8 mouse cellular contexts compared by ENCODE assay signal in genomic region chr5:102419089-102419488, GRCm38 (mm10).
A peak's percentile ranks its signal among the peaks of the same experiment; 100 is the strongest.
DNase-seq lines count a peak whose midpoint lies in the region; ATAC-seq and TF ChIP-seq lines count a peak whose summit lies in the region.

No protein-coding gene starts in this region.

- no peak overlapping the region for H3K9ac ChIP-seq in hindbrain, embryonic 16.5 days (ENCODE audit: low read depth, low read length)
- H3K9ac ChIP-seq in lung, postnatal 0 days (replicated peaks; ENCODE audit: low read depth), result no peak overlapping the region

- no peaks in the 10 kb centered on the region for H3K36me3 ChIP-seq in hindbrain, embryonic 10.5 days
- H3K36me3 ChIP-seq in hindbrain, embryonic 16.5 days (ENCODE audit: control insufficient read depth, insufficient read depth, low read length), result no peaks in the 10 kb centered on the region
- no peaks in the 10 kb centered on the region for H3K36me3 ChIP-seq in E14TG2a.4 (ENCODE audit: insufficient read depth, low read length)
- no peaks in the 10 kb centered on the region for H3K36me3 ChIP-seq in lung, postnatal 0 days (ENCODE audit: insufficient read depth, low read length)

- DNase-seq in hindbrain, embryonic 10.5 days (ENCODE audit: low spot score), result peak; percentile 23
- DNase-seq in lung, postnatal 0 days (ENCODE audit: low spot score), result peak; percentile 50
- DNase-seq in urinary bladder, postnatal 36 days (ENCODE audit: low spot score in 2 of 2), result no peak
- DNase-seq in left cerebral cortex, adult 11 months (ENCODE audit: low spot score), result no peak
- DNase-seq in heart, postnatal 25 days (ENCODE audit: low spot score), result no peak

- TF ChIP-seq CTCF in E14TG2a.4 (conservative IDR thresholded peaks at IDR 0.05; ENCODE audit: low read length), result peak; percentile 59
- peak; percentile 69 for TF ChIP-seq CTCF in lung, postnatal 0 days (IDR thresholded peaks at IDR 0.05)

- no peaks in the 10 kb centered on the region for H3K9me3 ChIP-seq in hindbrain, embryonic 10.5 days
- 0 out of 2 replicates have a peak, but pooled peaks cover 2% of the 10 kb centered on the region for H3K9me3 ChIP-seq in hindbrain, embryonic 16.5 days (ENCODE audit: control insufficient read depth, low read length)
- H3K9me3 ChIP-seq in E14TG2a.4 (ENCODE audit: low read length), result no peaks in the 10 kb centered on the region
- no peaks in the 10 kb centered on the region for H3K9me3 ChIP-seq in lung, postnatal 0 days (ENCODE audit: low read length)

- 37% methylated on average over 1 of the region's 1 CpGs for WGBS in hindbrain, embryonic 10.5 days
- WGBS in hindbrain, embryonic 16.5 days, result 31% methylated on average over 1 of the region's 1 CpGs
- WGBS in lung, postnatal 0 days, result 42% methylated on average over 1 of the region's 1 CpGs

- no peak overlapping the region for H3K4me3 ChIP-seq in hindbrain, embryonic 10.5 days
- no peak overlapping the region for H3K4me3 ChIP-seq in hindbrain, embryonic 16.5 days (ENCODE audit: low read length)
- no peak overlapping the region for H3K4me3 ChIP-seq in E14TG2a.4 (replicated peaks; ENCODE audit: low read length)
- H3K4me3 ChIP-seq in lung, postnatal 0 days (ENCODE audit: low read depth, low read length), result no peak overlapping the region

- no peak overlapping the region for H3K27ac ChIP-seq in hindbrain, embryonic 10.5 days
- no peak overlapping the region for H3K27ac ChIP-seq in hindbrain, embryonic 16.5 days (ENCODE audit: low read depth, low read length)
- no peak overlapping the region for H3K27ac ChIP-seq in lung, postnatal 0 days (ENCODE audit: low read length)

- no peaks in the 10 kb centered on the region for H3K27me3 ChIP-seq in hindbrain, embryonic 10.5 days (ENCODE audit: insufficient read depth, poor library complexity, severe bottlenecking)
- H3K27me3 ChIP-seq in hindbrain, embryonic 16.5 days (replicated peaks; ENCODE audit: control insufficient read depth, insufficient read depth, low read length), result no peaks in the 10 kb centered on the region
- H3K27me3 ChIP-seq in E14TG2a.4 (ENCODE audit: insufficient read depth, low read length), result no peaks in the 10 kb centered on the region
- H3K27me3 ChIP-seq in lung, postnatal 0 days (replicated peaks; ENCODE audit: insufficient read depth, low read length), result no peaks in the 10 kb centered on the region

- TF ChIP-seq EP300 in lung, postnatal 0 days (IDR thresholded peaks at IDR 0.05), result no peak

- ATAC-seq in hindbrain, embryonic 16.5 days, result no peak
- ATAC-seq in common myeloid progenitor, adult 5-6 weeks (replicated peaks; ENCODE audit: low read depth, poor library complexity, severe bottlenecking), result peak; percentile 83
- no peak for ATAC-seq in lung, postnatal 0 days

- H3K4me2 ChIP-seq in hindbrain, embryonic 16.5 days (ENCODE audit: low read length), result no peak overlapping the region
- H3K4me2 ChIP-seq in lung, postnatal 0 days (replicated peaks; ENCODE audit: low read depth, low read length), result no peak overlapping the region

- H3K4me1 ChIP-seq in hindbrain, embryonic 10.5 days (replicated peaks), result no peaks in the 10 kb centered on the region
- H3K4me1 ChIP-seq in hindbrain, embryonic 16.5 days (ENCODE audit: control insufficient read depth, insufficient read depth, low read depth, low read length), result no peaks in the 10 kb centered on the region
- no peaks in the 10 kb centered on the region for H3K4me1 ChIP-seq in E14TG2a.4 (replicated peaks; ENCODE audit: low read depth, low read length)
- H3K4me1 ChIP-seq in lung, postnatal 0 days (ENCODE audit: insufficient read depth, low read depth, low read length), result no peaks in the 10 kb centered on the region

- intact Hi-C loops in heart, postnatal 25 days (cut with DNase I), result no loop called here

Comparison
In these comparisons a context has a peak if more than half of its experiments do, and no peak if none do; other contexts are left out.
1. DNase-seq: peak in hindbrain, embryonic 10.5 days (single experiment) and lung, postnatal 0 days (single experiment); none in urinary bladder, postnatal 36 days (0 of 2), left cerebral cortex, adult 11 months (single experiment) and heart, postnatal 25 days (single experiment).